Mouse (Mus musculus): ENCODE measurements around the gene Olfr849.

Olfr849 gene

DNA sequence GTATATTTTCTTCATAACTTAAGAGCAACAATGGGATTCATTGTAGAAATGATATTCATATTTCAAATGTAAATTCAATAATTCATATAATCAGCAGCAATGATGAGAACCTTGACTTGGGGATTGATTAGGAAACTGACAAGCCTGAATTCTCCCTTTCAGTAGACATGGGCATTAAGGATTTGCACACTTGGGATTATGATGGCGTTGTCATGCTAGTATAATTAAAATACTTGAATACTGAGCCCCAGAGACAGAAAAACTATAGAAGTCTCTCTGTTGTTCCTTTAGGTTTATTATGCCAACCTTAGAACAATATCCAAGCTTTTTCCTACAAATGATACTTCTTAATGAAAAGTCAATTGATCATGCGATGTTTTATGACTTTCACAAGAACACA is at the start of gene Olfr849:
Olfr849 (plus strand) TSS at position 301 of the 400 bp plus-strand sequence.
- DNase-seq: no peak

DNA sequence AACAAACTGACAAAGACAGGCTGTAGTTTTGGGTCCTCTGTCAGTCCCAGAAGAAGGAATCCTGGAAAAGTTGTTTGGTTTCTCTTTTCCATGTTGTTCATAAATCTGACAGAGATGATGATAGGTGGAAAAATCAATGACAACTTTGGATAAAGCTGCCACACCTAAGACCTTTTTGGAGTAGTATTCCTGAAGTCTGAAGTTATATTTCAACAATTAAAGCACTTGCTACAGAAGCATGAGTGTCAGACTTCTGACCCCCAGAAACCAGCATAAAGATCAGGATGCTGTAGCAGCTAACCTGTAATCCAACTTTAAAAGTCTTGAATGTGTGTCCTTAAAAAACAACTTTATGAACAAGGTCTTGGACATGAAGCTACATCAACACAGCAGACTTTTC is 38.1 kb downstream of the Olfr849 start, which contains the start of gene Olfr850:
Olfr850 (minus strand) TSS at position 101 of the 400 bp plus-strand sequence.
- no peak for DNase-seq

DNA sequence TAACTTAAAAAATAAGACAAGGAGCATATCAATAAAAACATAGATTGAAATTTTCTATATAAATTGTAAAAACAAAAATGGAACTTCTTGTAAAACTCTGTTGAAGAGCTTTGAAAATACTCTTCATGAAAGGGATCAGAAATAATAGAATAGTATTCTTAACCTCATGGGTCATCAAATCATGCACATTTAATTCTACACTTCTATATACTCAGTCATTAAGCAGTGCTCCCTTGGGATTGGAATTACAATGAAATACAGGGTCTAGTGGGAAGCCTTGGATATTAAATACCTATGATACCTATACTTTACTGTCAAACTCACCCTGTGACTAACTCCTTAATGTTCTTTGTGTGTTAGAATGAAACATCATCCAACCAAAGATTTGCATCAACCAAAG is 52.9 kb downstream of the Olfr849 start, which contains the start of gene Olfr851:
Olfr851 (plus strand) TSS at position 301 of the 400 bp plus-strand sequence.
- no peak for DNase-seq

Measured in kidney, postnatal 4 days (tissue).